Mouse (Mus musculus): Measurements from ENCODE around the gene Rdh16. TPM values are rescaled to one million over a fixed set of nuclear protein-coding genes. Genes with fewer than 3 reads are reported as not detected.
"Not testable (repeated sequence)": the region's sequence is repeated elsewhere in the genome, so short reads cannot be mapped to it uniquely, and the experiment has no call there.

Rdh16 gene
- polyA plus RNA-seq (2017; shearing (Covaris generic)) = not detected

DNA sequence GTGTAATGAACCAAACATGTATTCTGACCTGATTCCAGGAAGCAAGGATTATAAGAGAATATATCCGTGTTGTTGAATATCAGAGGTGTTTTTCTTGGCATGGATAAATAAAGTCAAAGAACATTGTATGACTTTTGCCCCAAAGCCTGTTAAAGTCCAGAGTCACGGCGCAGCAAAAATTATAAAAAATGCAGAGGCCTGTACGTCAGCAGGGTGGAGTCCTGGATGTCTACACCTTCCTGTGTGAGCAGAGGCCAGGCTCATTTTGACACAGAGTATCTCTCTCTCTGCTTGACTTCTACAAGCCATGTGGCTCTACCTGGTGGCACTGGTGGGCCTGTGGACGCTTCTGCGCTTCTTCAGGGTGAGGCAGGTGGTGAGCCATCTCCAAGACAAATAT is at the start of gene Rdh16:
Gene Rdh16, plus strand, starts transcription at position 262 of the 400 bp plus-strand sequence.
- no peak for ATAC-seq

- ATAC-seq = no peak
These were observed 49.4 kb upstream of the Rdh16 start, which contains the start of gene Gpr182 for GRCm38 (mm10) chr10:127751548-127751947. Gpr182 (minus strand) TSS chr10:127751732.

DNA sequence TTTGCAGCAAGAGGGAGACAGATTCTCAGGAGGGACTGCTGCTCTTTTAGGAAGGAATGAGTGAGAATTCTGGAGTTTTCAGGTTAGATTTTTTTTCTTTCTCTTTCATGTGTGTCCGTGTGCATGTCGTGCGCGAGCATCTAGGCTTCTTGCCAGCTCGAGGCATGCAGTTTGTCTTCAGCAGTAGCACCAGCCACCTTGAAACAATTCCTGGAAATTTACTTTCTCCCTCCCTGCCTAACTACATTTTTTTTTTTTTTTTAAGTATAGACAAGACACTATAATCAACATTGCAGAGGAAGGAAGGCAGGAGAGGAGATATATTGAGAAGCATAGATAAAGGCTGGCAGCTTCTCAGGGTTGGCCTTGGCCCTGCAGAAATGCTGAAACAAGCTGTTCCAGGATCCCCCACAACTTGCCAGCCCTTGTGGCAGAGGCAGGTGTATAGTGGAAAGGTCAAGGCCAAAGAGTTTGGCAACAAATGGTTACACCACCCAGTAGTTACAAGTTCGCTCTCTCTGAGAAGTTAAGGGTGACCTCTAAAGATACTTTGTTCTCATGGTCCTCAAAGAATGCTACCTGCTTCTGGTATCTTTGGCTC is 46.3 kb upstream of the Rdh16 start:
- no peak for ATAC-seq

DNA sequence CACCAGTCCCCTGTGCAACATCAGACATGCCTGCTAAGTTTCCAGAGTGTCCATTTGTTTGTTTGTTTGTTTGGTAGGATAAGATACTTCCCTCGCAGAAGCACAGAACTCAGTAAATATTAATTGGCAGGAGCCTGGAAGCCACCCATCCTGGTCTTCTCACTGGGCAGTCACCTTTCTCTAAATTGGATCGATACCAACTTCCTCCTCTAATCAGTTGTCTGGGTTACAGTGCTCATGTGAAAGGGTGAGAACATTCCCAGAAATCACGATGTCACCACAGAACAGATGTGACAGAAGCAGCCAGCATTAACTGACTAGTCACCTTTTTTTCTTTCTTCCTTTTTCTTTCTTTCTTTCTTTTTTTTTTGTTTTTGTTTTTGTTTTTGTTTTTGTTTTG is 45.7 kb upstream of the Rdh16 start:
- ATAC-seq = no peak

DNA sequence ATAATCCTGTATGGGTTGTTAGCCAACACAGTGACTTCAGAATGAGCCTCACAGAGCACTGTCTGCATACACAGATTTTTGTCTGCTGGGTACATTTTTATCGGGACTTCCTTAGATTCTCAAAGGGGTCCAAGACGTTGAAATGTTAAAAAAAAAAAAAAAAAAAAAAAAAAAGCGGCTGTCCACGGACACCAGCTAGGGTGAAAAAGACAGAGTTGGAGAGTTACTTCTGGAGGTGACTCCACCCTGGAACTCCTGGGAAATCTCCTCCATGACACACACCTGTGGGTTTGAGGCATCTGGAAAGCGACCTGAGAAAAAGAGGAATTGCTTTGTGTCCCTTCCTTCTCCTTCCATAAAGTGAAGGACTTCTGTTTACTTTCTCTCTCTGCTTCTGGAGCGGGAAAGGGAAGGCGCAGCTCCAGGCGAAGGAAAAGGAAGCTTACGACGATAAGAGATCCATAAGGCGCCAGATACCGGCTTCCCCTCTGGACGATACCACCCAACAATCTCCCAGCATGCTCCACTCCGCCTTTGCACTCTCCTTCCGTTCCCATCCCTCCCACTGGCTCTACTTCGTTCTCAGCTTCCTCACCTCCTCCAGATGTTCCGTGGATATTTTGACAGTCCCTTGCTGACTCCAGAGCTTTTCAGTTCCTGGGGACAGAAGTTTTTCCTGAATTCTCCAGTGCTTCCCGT is 45.0 kb upstream of the Rdh16 start:
- ATAC-seq = no peak

DNA sequence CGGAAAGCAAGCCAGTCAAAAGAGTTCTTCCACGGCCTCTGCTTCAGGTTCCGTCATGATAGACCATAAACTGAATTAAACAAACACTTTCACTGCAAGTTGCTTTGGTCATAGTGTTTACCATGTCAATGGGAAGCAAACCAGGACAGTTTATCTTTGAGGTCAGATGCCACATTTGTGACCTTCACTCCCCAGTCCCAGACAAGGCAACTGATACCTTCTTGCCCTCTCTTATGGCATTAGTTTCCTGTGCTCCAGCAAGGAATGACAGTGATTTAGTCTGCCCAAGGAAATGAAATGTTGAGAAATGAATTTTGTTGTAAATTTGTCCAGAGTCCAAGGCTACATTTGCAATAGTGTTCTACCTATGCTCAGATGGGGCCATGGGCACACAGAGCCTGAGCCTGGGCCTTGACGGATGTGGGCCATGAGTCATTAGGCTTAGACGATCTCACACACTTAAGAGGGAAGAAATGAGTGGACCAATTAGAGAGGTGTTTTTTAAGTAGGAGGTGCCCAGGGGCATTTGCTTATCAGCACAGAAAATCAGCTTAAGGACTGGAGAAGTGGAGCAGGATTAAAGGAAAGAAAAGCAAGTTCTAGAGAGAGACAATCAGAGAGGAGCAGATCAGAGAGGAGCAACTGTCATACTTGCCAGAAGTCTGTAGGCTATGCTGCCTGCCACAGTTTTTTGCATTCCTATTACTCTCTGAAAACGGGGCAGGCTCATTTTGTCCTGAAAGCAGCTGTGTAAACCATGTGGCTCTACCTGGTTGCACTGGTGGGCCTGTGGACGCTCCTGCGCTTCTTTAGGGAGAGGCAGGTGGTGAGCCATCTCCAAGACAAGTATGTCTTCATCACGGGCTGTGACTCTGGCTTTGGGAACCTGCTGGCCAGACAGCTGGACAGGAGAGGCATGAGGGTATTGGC is 41.5 kb upstream of the Rdh16 start, which contains the start of the genes Rdh1 and Rdh16f1:
Gene Rdh1, plus strand, starts transcription at position 541 of the 930 bp plus-strand sequence.
Gene Rdh16f1, plus strand, starts transcription at position 607 of the 930 bp plus-strand sequence.
- ATAC-seq = peak; percentile 82

DNA sequence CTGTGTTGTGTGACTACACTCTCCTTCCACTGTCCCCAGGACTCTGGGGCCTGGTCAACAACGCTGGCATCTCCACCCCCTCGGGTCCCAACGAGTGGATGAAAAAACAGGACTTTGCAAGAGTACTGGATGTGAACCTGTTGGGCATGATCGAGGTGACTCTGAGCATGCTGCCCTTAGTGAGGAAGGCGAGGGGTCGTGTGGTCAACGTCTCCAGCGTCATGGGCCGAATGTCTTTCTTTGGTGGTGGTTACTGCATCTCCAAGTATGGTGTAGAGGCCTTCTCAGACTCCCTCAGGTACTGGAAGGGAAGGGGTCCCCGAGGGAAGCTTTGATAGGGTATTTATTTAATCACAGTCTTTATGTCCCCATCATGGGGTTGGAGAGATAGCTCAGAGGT is 38.0 kb upstream of the Rdh16 start:
- not testable (repeated sequence) for ATAC-seq

GRCm38 (mm10) chr10:127763914-127764680 is 36.9 kb upstream of the Rdh16 start:
- no peak for ATAC-seq

GRCm38 (mm10) chr10:127766564-127766963 is 34.4 kb upstream of the Rdh16 start:
- ATAC-seq = no peak

GRCm38 (mm10) chr10:127776011-127776410 is 24.9 kb upstream of the Rdh16 start, which contains the start of gene Rdh9:
Rdh9 (plus strand) TSS chr10:127776386.
- ATAC-seq = no peak

DNA sequence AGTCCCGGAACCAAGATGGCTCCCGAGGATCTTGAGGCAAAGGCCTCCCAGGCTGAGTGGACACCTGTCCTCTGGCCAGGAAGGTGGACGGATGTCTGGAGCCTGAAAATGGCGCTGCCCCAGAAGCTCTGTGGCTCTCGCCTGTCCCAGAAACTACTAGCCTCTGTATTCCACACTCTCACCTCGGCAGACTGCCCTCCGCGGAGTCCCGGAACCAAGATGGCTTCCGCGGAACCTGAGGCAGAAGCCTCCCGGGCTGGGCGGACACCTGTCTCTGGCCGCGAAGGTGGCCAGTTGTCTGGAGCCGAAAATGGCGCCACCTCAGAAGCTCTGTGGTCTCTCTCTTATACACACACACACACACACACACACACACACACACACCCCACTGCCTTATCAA is 18.6 kb upstream of the Rdh16 start:
- not testable (repeated sequence) for ATAC-seq

GRCm38 (mm10) chr10:127785411-127785810 is 15.5 kb upstream of the Rdh16 start:
- not testable (repeated sequence) for ATAC-seq

GRCm38 (mm10) chr10:127799295-127799694 is 1.7 kb upstream of the Rdh16 start:
- no peak for ATAC-seq

DNA sequence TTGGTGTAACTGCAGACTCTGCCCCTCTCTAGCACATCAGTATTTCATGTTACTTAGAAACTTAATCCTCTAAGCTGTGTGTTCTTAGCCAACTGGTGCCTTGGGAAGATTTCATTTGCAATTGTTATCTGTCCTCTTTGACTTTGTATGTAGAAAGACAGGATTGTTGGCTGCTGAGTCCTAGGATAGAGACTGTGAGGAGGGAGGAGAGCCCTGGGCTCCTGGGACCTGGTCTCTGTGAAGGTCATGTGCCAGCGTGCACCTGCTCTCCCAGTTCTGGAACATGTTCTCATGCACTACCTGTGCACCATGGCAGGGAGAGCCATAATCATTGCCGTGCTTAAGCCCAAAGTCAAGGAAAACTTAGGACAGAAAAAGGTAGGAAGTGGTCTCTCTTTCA is 660 bp downstream of the Rdh16 start:
- ATAC-seq = no peak

- no peak for ATAC-seq
These were observed 1.3 kb downstream of the Rdh16 start for GRCm38 (mm10) chr10:127802236-127802635.

GRCm38 (mm10) chr10:127804416-127804815 is 3.5 kb downstream of the Rdh16 start:
- no peak for ATAC-seq

DNA sequence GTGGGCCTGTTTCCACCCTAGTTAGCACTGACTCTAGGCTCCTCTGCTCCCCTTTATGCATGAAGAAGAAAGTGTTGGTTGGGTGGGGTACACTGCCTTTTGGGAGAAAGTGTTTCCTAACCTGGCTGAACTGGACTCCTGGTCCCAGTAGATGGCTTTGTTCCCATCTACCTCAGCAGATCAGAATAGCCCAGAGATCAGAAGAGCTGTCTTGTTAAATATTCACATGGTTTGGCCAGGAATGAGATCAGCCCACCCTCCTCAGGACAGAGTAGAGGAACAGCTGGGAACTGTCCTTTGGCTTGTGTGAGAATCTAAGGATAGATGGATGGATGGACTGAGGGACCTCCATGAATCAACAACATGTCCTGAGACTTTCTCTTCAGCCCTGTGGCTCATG is 14.9 kb downstream of the Rdh16 start:
- ATAC-seq = no peak

GRCm38 (mm10) chr10:127817268-127817910 is 16.4 kb downstream of the Rdh16 start:
- not testable (repeated sequence) for ATAC-seq

GRCm38 (mm10) chr10:127821806-127822205 is 20.9 kb downstream of the Rdh16 start:
- ATAC-seq = not testable (repeated sequence)

GRCm38 (mm10) chr10:127825386-127825785 is 24.4 kb downstream of the Rdh16 start:
- ATAC-seq = no peak

DNA sequence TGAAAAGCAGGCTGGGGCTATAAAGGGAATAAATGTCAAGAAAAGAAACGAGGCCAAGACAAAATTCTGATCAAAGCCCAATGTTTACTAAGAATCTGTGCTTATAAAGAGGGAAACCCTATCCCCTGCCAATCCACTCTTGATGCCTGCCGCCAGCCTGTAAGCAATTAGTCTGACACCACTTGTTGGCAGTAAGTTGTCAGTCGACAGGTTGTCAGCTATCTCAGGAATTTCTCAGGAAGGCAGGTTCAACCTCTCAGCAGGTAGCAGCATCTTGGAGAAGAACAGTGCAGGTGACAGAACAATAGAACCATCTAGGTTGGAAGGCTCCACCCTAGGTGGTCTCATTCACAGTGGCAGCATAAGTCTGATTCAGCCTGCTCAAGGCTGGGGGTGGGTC is 28.2 kb downstream of the Rdh16 start:
- no peak for ATAC-seq

DNA sequence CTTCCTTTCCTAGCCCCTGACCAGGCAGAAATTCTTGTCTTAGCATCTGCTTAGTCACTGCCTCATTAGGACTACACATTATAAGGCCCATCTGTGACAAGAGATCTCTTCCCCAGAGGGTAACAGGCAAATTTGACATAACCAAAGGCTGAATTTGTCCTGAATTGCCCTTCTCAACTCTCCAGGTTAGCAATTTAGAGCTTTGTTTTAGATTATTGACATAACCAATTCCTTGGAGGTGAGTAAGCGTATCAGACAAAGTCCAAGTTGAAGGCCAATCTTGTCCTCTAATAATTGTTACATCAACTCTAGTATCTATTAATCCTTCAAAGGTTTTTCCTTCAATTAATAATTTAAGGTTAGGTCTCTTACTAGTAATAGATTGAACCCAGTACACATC is 33.2 kb downstream of the Rdh16 start:
- not testable (repeated sequence) for ATAC-seq

All from CD4-positive, CD25-positive, alpha-beta regulatory T cell, adult 4 months (primary cell).